In genomic region chr4:134587636-134588197, GRCm38 (mm10) we compare ENCODE assay signal across 17 mouse cellular contexts. TPM values are rescaled to one million over a fixed set of nuclear protein-coding genes. Genes with fewer than 3 reads are reported as not detected.
A peak's percentile ranks its signal among the peaks of the same experiment; 100 is the strongest.
DNase-seq lines count a peak whose midpoint lies in the region; ATAC-seq and TF ChIP-seq lines count a peak whose summit lies in the region.
"Had no signal": no experiment of that assay in that cellular context is flagged by ENCODE, and none has a peak within 500 bp of the region (broad histone marks: within the 10 kb centered on the region; RNA-seq: fewer than 3 reads in every experiment).

No protein-coding gene starts in this region.

- DNase-seq in heart, postnatal 10 days = no peak
- DNase-seq in ovary, adult 18-20 months (ENCODE audit: low spot score) = peak; percentile 75
- no peak for DNase-seq in ovary, postnatal 10 days (ENCODE audit: low spot score)
- peak; percentile 80 for DNase-seq in adrenal gland, postnatal 14 days
- no peak for DNase-seq in spleen, adult 18-20 months
- DNase-seq in hindbrain, embryonic 11.5 days (ENCODE audit: low spot score) = no peak
- DNase-seq: cerebellum, adult 18-20 months; gastrocnemius, adult 2 months; kidney, adult 2 months; liver, embryonic 13.5 days; lung, postnatal 4 days; thymus, adult 2 months had no signal

- no peaks in the 10 kb centered on the region for H3K36me3 ChIP-seq in heart, embryonic 16.5 days (ENCODE audit: control insufficient read depth, insufficient read depth)
- no peaks in the 10 kb centered on the region for H3K36me3 ChIP-seq in myocyte (ENCODE audit: control insufficient read depth, insufficient read depth)
- no peaks in the 10 kb centered on the region for H3K36me3 ChIP-seq in hindbrain, embryonic 11.5 days (ENCODE audit: control insufficient read depth, insufficient read depth, low read length)
- H3K36me3 ChIP-seq: hindbrain, embryonic 12.5 days had no signal

- no peak overlapping the region for H3K4me2 ChIP-seq in heart, embryonic 16.5 days (ENCODE audit: low read depth, low read length)
- no peak overlapping the region for H3K4me2 ChIP-seq in myocyte (ENCODE audit: low read depth)
- H3K4me2 ChIP-seq in hindbrain, embryonic 11.5 days (replicated peaks; ENCODE audit: low read depth, low read length) = no peak overlapping the region
- H3K4me2 ChIP-seq: heart, embryonic 11.5 days; hindbrain, embryonic 12.5 days; liver, embryonic 13.5 days had no signal

- H3K27me3 ChIP-seq in heart, embryonic 16.5 days (ENCODE audit: control insufficient read depth, insufficient read depth, low read length) = no peaks in the 10 kb centered on the region
- no peaks in the 10 kb centered on the region for H3K27me3 ChIP-seq in myocyte (ENCODE audit: control insufficient read depth, insufficient read depth, insufficient read length)
- H3K27me3 ChIP-seq in hindbrain, embryonic 11.5 days (ENCODE audit: control insufficient read depth, insufficient read depth, low read length) = 0 out of 2 replicates have a peak, but pooled peaks cover 2% of the 10 kb centered on the region
- H3K27me3 ChIP-seq: hindbrain, embryonic 12.5 days; liver, embryonic 13.5 days had no signal

- no peak overlapping the region for H3K27ac ChIP-seq in heart, embryonic 16.5 days (ENCODE audit: low read length)
- H3K27ac ChIP-seq in hindbrain, embryonic 11.5 days (ENCODE audit: low read depth, low read length) = no peak overlapping the region
- H3K27ac ChIP-seq: gastrocnemius, adult 2 months; hindbrain, embryonic 12.5 days; liver, embryonic 13.5 days had no signal

- H3K9me3 ChIP-seq in heart, embryonic 16.5 days (replicated peaks; ENCODE audit: control insufficient read depth, low read length) = no peaks in the 10 kb centered on the region
- H3K9me3 ChIP-seq in hindbrain, embryonic 11.5 days (ENCODE audit: control insufficient read depth, low read length) = no peaks in the 10 kb centered on the region
- H3K9me3 ChIP-seq: hindbrain, embryonic 12.5 days; liver, embryonic 13.5 days had no signal

- H3ac ChIP-seq in myocyte (ENCODE audit: control insufficient read depth, insufficient read length) = no peak overlapping the region

- H3K4me1 ChIP-seq in heart, embryonic 16.5 days (ENCODE audit: control insufficient read depth, insufficient read depth, low read length) = peaks cover 13% of the 10 kb centered on the region
- H3K4me1 ChIP-seq in hindbrain, embryonic 11.5 days (replicated peaks; ENCODE audit: control insufficient read depth, insufficient read depth, low read length) = no peaks in the 10 kb centered on the region; the same call in 1 of the 2 replicates

- H3K9ac ChIP-seq in heart, embryonic 16.5 days (ENCODE audit: low read length) = no peak overlapping the region
- H3K9ac ChIP-seq in hindbrain, embryonic 11.5 days (ENCODE audit: low read depth, low read length) = no peak overlapping the region
- H3K9ac ChIP-seq: hindbrain, embryonic 12.5 days; liver, embryonic 13.5 days had no signal

- TF ChIP-seq POLR2A in myocyte (IDR thresholded peaks at IDR 0.05; ENCODE audit: insufficient read length, low read depth) = no peak

- H3K4me3 ChIP-seq in heart, embryonic 16.5 days (ENCODE audit: low read length) = no peak overlapping the region
- no peak overlapping the region for H3K4me3 ChIP-seq in myocyte
- no peak overlapping the region for H3K4me3 ChIP-seq in hindbrain, embryonic 11.5 days (ENCODE audit: low read depth, low read length)
- H3K4me3 ChIP-seq: gastrocnemius, adult 2 months; hindbrain, embryonic 12.5 days; liver, embryonic 13.5 days had no signal

- no peaks in the 10 kb centered on the region for H3K79me2 ChIP-seq in myocyte (ENCODE audit: control insufficient read depth, insufficient read depth)

- intact Hi-C loops in heart, postnatal 10 days (cut with DNase I) = no loop called here

- ATAC-seq in heart, embryonic 16.5 days (replicated peaks; ENCODE audit: extremely low read depth, insufficient read depth, low FRiP score) = 0 out of 2 replicates have a peak, but pooled peaks have one; percentile 25
- ATAC-seq in hindbrain, embryonic 11.5 days (ENCODE audit: low FRiP score) = no peak
- ATAC-seq: CD4-positive, CD25-positive, alpha-beta regulatory T cell, adult 4 months had no signal

- 64% methylated on average over 11 of the region's 11 CpGs for WGBS in heart, embryonic 16.5 days
- 69% methylated on average over 11 of the region's 11 CpGs for WGBS in hindbrain, embryonic 11.5 days

TF ChIP-seq in myocyte, 11 proteins besides CTCF, POLR2A, EP300 and RAD21:
- TF ChIP-seq MYOD1 (IDR thresholded peaks at IDR 0.05; ENCODE audit: control insufficient read depth in 1 of 3, insufficient read length in 2 of 3, low read depth in 2 of 3) (peak in 1 of 3 experiments; percentile 1), USF1 (IDR thresholded peaks at IDR 0.05; ENCODE audit: low read depth) (peak; percentile 44), CEBPB (IDR thresholded peaks at IDR 0.05; ENCODE audit: insufficient read depth, poor library complexity, severe bottlenecking) (no peak)

RNA-seq across cellular contexts. Expression of gene Selenon, which starts 35.8 kb away (rescaled TPM):
- 5.4 and 7.9 TPM in 2 replicates for polyA plus RNA-seq in heart, embryonic 16.5 days (2015; fragmentation: Nextera tagmentation; extraction: Ambion mirVana)
- 10 to 100 TPM; 38.2 to 45.2 TPM for total RNA-seq in heart, postnatal 10 days (2021)
- total RNA-seq in adrenal gland, postnatal 14 days (2021) = 30.2 and 32.3 TPM in 2 replicates
- polyA plus RNA-seq in myocyte (2012; fragmentation: generic; extraction: Trizol) = 35.7 TPM
- polyA plus RNA-seq in hindbrain, embryonic 11.5 days (2014; fragmentation: Nextera tagmentation; extraction: Ambion mirVana) = 16.7 and 22.7 TPM in 2 replicates

RNA-seq across cellular contexts. Expression of gene Mtfr1l, which starts 52.5 kb away (rescaled TPM):
- polyA plus RNA-seq in heart, embryonic 16.5 days (2015; fragmentation: Nextera tagmentation; extraction: Ambion mirVana) = 165 and 167 TPM in 2 replicates
- 100 to 1,000 TPM; 159 to 165 TPM for total RNA-seq in heart, postnatal 10 days (2021)
- 103 and 113 TPM in 2 replicates for total RNA-seq in adrenal gland, postnatal 14 days (2021)
- polyA plus RNA-seq in myocyte (2012; fragmentation: generic; extraction: Trizol) = 92.0 TPM
- polyA plus RNA-seq in hindbrain, embryonic 11.5 days (2014; fragmentation: Nextera tagmentation; extraction: Ambion mirVana) = 136 and 138 TPM in 2 replicates

Comparison
In these comparisons a context has a peak if more than half of its experiments do, and no peak if none do; other contexts are left out.
1. DNase-seq: peak in ovary, adult 18-20 months (single experiment) and adrenal gland, postnatal 14 days (single experiment); none in heart, postnatal 10 days (0 of 2), ovary, postnatal 10 days (single experiment), spleen, adult 18-20 months (0 of 2) and hindbrain, embryonic 11.5 days (single experiment).